Mouse (Mus musculus): ENCODE measurements around the gene Rps6ka3. TPM values are rescaled to one million over a fixed set of nuclear protein-coding genes. Genes with fewer than 3 reads are reported as not detected.

Gene Rps6ka3
- polyA plus RNA-seq (2015; fragmentation: Nextera tagmentation; extraction: Ambion mirVana): 4.7 and 4.9 TPM in 2 replicates

DNA sequence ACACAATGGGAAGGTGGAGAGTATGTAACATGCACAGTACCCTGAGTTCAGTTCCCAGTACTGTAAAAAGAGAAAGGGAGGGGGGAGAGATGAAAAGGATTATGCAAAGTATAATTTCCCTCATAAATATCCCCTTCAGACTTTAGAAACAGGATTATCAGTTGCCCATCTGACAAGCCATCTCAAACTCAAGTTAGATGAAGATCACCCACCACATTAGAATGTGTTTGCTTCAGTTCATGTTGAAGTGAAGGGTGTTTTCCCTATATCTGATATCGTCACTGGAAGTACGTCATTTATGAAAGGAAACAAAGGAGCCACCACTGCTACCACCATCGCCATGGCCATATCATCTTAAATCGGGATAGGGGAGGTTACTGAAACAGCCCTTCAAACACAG lies at the start of gene Rps6ka3:
TSS of gene Rps6ka3 (plus strand) at position 301 of the 400 bp plus-strand sequence.
- no peak for ATAC-seq (ENCODE audit: low FRiP score)
- Histone ChIP-seq H3K36me3 (no peaks in the 10 kb centered on the region), H3K4me3 (no peak within 1 kb of the TSS), H3K9me3 (no peaks in the 10 kb centered on the region), H3K4me2 (no peak within 1 kb of the TSS), H3K4me1 (replicated peaks) (no peaks in the 10 kb centered on the region), H3K27ac (no peak within 1 kb of the TSS), H3K9ac (no peak within 1 kb of the TSS), H3K27me3 (peaks cover 4% of the 10 kb centered on the region; the same call in 1 of the 2 replicates)
- WGBS: 88% methylated on average over 4 of the region's 4 CpGs

DNA sequence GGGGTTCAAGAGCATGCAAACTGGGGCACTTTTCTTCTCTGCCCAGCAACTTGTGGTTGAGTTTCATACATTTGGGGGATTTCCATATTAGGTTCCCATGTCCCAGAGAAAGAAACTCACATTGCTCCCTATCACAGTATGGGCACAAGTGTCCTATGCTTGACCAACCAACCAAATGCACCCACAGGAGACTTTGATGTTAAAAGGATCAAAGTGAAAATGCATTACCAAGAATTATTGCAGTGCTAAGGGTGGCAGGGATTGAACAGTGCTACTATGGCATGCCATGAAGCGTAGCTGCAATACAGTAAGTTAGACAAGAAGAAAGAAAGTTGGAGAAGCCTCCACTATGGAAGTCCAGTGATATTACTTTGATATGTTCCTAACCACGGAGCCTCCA lies 40.9 kb upstream of the Rps6ka3 start:
- Histone ChIP-seq H3K27ac (no peak overlapping the region), H3K27me3 (0 out of 2 replicates have a peak, but pooled peaks cover 4% of the 10 kb centered on the region), H3K9me3 (no peaks in the 10 kb centered on the region), H3K4me3 (no peak overlapping the region), H3K4me2 (no peak overlapping the region), H3K9ac (no peak overlapping the region), H3K4me1 (replicated peaks) (no peaks in the 10 kb centered on the region), H3K36me3 (no peaks in the 10 kb centered on the region)
- 87% methylated on average over 2 of the region's 2 CpGs for WGBS
- no peak for ATAC-seq (ENCODE audit: low FRiP score)

DNA sequence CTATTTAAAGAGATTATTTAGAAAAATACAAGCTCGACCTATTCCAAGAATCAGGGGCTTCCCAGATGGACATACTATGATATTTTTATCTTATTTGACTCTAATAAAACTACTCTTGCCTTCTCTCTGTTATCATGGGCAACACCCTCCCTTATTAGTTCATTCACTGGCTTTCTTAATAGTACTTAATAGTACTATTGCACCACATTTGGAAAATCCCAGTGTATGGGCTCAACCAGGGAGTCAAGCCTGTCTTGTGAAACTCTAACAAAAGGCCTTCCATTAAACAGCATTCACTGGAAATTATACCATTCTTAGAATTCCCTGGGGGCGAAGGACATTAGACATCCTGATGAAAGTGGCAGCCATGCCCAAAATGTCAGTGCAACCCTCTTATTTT lies 38.5 kb upstream of the Rps6ka3 start:
- H3K9me3 ChIP-seq: no peaks in the 10 kb centered on the region
- H3K27ac ChIP-seq: no peak overlapping the region
- H3K9ac ChIP-seq: no peak overlapping the region
- no peak overlapping the region for H3K4me2 ChIP-seq
- H3K27me3 ChIP-seq: 0 out of 2 replicates have a peak, but pooled peaks cover 4% of the 10 kb centered on the region
- no peaks in the 10 kb centered on the region for H3K4me1 ChIP-seq (replicated peaks)
- 83% methylated on average over 2 of the region's 2 CpGs for WGBS
- no peak overlapping the region for H3K4me3 ChIP-seq
- no peaks in the 10 kb centered on the region for H3K36me3 ChIP-seq
- ATAC-seq (ENCODE audit: low FRiP score): no peak

DNA sequence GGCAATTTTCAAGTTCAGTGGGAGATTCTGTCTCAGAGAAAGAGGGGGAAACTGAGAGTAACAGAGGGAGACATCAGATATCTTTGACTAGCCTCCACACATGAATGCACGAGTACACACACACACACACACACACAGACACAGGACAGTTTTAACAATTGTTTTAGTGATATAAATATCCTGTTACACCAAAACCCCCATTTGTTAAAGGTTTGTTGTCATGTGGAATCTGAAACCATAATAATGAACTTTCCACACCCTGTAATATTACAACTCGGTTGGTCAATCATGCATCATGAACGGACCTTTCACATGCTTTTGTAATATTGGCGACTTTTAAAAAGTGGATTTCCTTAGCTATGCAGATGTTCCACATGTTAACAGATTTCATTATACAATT lies 18.5 kb upstream of the Rps6ka3 start:
- Histone ChIP-seq H3K4me1 (replicated peaks) (no peaks in the 10 kb centered on the region), H3K36me3 (no peaks in the 10 kb centered on the region), H3K27me3 (0 out of 2 replicates have a peak, but pooled peaks cover 4% of the 10 kb centered on the region), H3K4me2 (no peak overlapping the region), H3K9ac (no peak overlapping the region), H3K4me3 (no peak overlapping the region), H3K27ac (no peak overlapping the region), H3K9me3 (no peaks in the 10 kb centered on the region)
- no peak for ATAC-seq (ENCODE audit: low FRiP score)
- WGBS: 86% methylated on average over 4 of the region's 4 CpGs

DNA sequence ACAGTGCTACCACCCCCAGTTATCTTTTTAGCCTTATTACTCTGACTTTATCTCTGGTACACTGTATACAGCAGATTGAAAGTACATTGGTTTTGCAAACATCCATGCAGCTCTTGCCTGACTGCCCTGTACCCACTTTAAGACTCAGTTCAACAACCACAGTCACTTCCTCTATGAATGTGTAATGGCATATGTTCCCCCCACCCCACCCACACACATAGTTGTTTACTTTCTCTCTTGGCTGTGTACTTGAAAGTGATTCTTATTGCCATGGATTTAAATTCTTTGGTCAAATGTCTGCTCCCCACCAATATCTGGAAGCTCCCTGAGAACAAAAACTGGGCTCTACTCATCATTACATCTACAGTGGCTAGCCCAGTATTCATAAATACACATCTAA lies 10.6 kb upstream of the Rps6ka3 start:
- no peaks in the 10 kb centered on the region for H3K4me1 ChIP-seq (replicated peaks)
- no peak overlapping the region for H3K9ac ChIP-seq
- ATAC-seq (ENCODE audit: low FRiP score): no peak
- H3K27ac ChIP-seq: no peak overlapping the region
- no peaks in the 10 kb centered on the region for H3K9me3 ChIP-seq
- H3K27me3 ChIP-seq: no peaks in the 10 kb centered on the region
- no peak overlapping the region for H3K4me3 ChIP-seq
- no peak overlapping the region for H3K4me2 ChIP-seq
- H3K36me3 ChIP-seq: no peaks in the 10 kb centered on the region

DNA sequence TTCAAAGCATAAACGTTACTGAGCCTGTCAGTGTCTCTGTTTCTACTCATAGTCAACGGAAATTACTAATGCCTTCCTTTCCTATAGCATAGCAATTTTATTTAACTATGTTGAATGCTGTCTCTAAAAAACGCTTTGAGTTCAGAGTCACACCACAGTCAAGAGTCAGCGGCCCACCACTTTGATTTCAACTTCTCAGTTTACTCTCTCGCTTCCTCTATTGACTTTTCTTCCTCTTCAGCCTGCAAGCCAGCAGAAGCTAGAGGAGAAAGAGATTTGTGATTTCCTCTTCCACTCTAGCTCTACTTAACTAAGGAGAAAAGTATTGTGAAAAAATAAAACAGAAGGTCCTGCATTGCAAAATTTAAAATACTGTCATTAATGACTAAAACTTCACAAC lies 10.0 kb upstream of the Rps6ka3 start:
- H3K27me3 ChIP-seq: no peaks in the 10 kb centered on the region
- no peak overlapping the region for H3K27ac ChIP-seq
- H3K4me3 ChIP-seq: no peak overlapping the region
- no peak overlapping the region for H3K9ac ChIP-seq
- no peaks in the 10 kb centered on the region for H3K36me3 ChIP-seq
- H3K9me3 ChIP-seq: no peaks in the 10 kb centered on the region
- H3K4me2 ChIP-seq: no peak overlapping the region
- 85% methylated on average over 5 of the region's 5 CpGs for WGBS
- ATAC-seq (ENCODE audit: low FRiP score): no peak
- no peaks in the 10 kb centered on the region for H3K4me1 ChIP-seq (replicated peaks)

DNA sequence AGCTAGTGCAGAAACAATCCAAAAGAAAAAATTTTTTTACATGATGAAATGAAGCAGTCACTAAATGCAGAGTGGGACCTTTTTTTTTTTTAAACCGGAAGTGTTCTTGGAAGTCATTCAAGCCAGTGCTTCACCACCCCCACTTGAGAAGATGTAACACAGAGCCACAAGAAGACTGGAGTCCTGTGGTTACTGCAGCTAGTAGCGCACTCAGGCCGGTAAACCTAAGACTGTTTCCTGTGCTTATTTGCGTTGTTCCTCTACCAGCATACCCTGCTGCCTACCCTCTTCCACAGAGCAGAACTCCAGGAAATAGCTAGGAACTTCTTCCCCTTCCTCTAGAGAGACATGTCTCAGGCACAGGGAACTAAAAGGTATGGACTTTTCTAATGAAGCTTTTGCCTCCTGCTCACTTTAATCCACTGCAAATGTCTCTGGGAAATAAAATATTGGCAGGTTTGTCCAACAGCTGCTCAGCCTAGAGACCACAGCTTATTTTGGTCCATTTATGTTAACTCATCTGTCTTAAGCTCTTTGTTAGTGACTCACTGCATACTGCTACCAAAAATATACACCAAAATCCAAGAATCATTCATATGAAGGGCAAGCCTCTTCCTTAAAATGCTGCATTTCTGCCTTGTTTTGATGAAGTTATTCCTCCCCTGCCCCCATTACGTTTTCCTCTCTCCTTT lies 931 bp downstream of the Rps6ka3 start:
- no peak overlapping the region for H3K27ac ChIP-seq
- H3K4me3 ChIP-seq: no peak overlapping the region
- no peaks in the 10 kb centered on the region for H3K9me3 ChIP-seq
- H3K27me3 ChIP-seq: peaks cover 6% of the 10 kb centered on the region; the same call in 1 of the 2 replicates
- H3K9ac ChIP-seq: no peak overlapping the region
- H3K4me2 ChIP-seq: no peak overlapping the region
- no peaks in the 10 kb centered on the region for H3K4me1 ChIP-seq (replicated peaks)
- no peak for ATAC-seq (ENCODE audit: low FRiP score)
- no peaks in the 10 kb centered on the region for H3K36me3 ChIP-seq
- 69% methylated on average over 5 of the region's 5 CpGs for WGBS

DNA sequence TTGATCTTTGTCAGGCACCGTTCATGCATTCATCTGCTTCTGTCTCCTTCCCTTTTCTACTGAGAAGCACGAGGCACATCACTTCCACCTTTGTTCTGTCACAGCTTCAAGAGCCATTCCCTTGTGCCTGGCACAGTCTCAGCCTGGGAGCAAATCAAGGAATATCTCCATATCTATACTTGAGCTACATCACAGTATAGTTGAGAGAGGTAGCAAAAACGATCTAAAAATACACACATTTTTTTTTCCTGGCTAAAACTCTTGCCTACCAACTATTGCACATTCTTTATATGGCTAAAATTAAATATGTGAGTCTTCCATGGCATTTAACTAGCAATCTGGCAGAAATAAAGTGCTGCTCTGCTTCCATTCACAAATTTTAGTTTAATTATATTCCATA lies 5.1 kb downstream of the Rps6ka3 start:
- H3K4me1 ChIP-seq (replicated peaks): no peaks in the 10 kb centered on the region
- H3K4me3 ChIP-seq: no peak overlapping the region
- no peaks in the 10 kb centered on the region for H3K36me3 ChIP-seq
- H3K9ac ChIP-seq: no peak overlapping the region
- WGBS: 37% methylated on average over 3 of the region's 3 CpGs
- ATAC-seq (ENCODE audit: low FRiP score): no peak
- H3K27ac ChIP-seq: no peak overlapping the region
- no peaks in the 10 kb centered on the region for H3K9me3 ChIP-seq
- H3K4me2 ChIP-seq: no peak overlapping the region
- peaks cover 9% of the 10 kb centered on the region; the same call in 1 of the 2 replicates for H3K27me3 ChIP-seq

DNA sequence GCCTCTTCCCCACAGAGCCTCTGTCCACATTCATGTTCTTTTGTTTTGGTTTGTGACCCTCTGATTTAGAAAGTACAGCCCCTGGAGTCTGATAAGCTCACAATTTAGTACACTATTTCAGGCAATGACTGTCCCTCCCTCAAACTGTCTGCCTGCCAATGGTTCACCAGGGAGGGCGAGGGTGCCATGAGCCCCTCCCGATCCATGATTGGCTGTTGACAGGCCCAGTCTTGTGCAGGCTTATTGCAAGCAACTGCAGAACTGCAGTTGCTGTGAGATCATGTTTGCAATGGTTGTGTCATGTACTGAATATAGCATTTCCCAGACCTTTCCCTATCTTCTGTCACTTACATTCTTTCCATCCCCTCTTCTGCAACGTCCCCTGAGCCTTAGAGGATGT lies 12.4 kb downstream of the Rps6ka3 start:
- WGBS: 65% methylated on average over 3 of the region's 3 CpGs
- no peak overlapping the region for H3K4me2 ChIP-seq

DNA sequence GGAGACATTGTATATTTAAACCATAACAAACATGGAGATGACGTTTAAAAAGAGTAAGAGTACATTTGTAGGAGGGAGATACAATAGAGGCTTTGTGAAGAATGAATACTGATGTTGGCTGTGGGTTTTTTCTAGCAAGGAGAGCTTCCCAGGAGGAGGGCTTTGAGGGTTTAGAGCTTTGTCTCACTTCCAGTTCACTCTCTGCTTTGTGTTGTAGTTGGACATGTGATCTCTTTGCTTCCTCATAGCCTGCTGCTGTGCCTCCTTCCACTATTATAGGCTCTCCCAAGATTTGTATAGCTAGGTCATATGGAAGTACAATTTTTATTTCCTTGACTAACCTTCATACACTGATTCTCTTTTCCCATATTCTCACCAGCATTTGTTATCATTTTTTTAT lies 27.2 kb downstream of the Rps6ka3 start:
- Histone ChIP-seq H3K27ac (no peak overlapping the region), H3K36me3 (no peaks in the 10 kb centered on the region), H3K4me1 (replicated peaks) (no peaks in the 10 kb centered on the region), H3K27me3 (no peaks in the 10 kb centered on the region), H3K9ac (no peak overlapping the region), H3K4me3 (no peak overlapping the region), H3K9me3 (no peaks in the 10 kb centered on the region), H3K4me2 (no peak overlapping the region)
- 9% methylated on average over 1 of the region's 1 CpGs for WGBS
- ATAC-seq (ENCODE audit: low FRiP score): no peak

More for the DNA sequence above, 12.4 kb downstream of the Rps6ka3 start:
- no peak for ATAC-seq (ENCODE audit: low FRiP score)
- no peak overlapping the region for H3K4me3 ChIP-seq
- H3K9ac ChIP-seq: no peak overlapping the region
- H3K27me3 ChIP-seq: peaks cover 3% of the 10 kb centered on the region; the same call in 1 of the 2 replicates
- H3K4me1 ChIP-seq (replicated peaks): no peaks in the 10 kb centered on the region
- no peak overlapping the region for H3K27ac ChIP-seq
- H3K9me3 ChIP-seq: no peaks in the 10 kb centered on the region
- H3K36me3 ChIP-seq: no peaks in the 10 kb centered on the region

DNA sequence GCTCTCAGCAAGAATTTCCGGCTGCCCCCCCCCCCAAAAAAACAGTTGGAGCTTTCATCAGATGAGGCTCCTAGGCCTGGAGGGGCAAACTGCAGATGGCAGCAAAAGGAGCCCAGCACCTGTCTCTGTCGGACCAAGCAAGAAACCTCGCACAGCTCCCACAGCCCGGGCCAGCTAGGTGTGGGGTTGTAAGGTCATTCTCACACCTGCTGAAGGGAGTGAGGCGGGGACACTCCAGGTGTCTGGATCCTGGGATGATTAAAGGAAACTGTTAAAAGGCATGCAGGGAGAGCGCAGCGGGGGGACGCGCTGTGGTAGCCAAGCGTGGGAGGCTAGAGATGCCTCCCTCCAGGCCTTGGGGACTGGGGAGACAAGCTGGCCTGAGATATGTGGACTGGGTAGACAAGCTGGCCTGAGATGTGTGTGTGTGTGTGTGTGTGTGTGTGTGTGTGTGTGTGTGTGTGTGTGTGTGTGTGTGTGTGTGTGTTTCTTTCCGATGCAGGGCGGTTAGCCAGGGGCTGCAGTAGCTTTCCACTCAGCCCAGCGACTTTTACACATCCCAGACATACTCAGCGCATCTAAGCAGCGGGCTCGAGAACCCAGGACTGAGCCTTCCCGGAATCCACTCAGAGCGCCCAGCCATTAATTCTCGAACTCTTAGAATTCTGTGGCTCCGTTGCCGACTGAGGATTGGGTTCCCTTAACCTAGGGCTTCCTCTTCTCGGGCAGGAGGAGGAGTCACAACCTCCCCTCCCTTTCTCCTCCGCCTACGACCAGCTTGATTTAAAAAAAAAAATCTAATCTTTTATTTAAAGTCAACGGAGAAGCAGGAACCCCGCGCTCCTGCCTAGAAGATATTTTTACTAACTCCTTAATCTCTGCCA lies 44.1 kb downstream of the Rps6ka3 start:
- H3K9ac ChIP-seq: no peak overlapping the region; the same call in 1 of the 2 replicates
- peak overlapping the region; percentile 61 for H3K4me3 ChIP-seq
- no peaks in the 10 kb centered on the region for H3K4me1 ChIP-seq (replicated peaks)
- H3K4me2 ChIP-seq: peak overlapping the region; percentile 55
- no peak overlapping the region for H3K27ac ChIP-seq
- no peak for ATAC-seq (ENCODE audit: low FRiP score)
- 18% methylated on average over 24 of the region's 27 CpGs for WGBS
- no peaks in the 10 kb centered on the region for H3K9me3 ChIP-seq
- H3K27me3 ChIP-seq: 0 out of 2 replicates have a peak, but pooled peaks cover 7% of the 10 kb centered on the region
- no peaks in the 10 kb centered on the region for H3K36me3 ChIP-seq

DNA sequence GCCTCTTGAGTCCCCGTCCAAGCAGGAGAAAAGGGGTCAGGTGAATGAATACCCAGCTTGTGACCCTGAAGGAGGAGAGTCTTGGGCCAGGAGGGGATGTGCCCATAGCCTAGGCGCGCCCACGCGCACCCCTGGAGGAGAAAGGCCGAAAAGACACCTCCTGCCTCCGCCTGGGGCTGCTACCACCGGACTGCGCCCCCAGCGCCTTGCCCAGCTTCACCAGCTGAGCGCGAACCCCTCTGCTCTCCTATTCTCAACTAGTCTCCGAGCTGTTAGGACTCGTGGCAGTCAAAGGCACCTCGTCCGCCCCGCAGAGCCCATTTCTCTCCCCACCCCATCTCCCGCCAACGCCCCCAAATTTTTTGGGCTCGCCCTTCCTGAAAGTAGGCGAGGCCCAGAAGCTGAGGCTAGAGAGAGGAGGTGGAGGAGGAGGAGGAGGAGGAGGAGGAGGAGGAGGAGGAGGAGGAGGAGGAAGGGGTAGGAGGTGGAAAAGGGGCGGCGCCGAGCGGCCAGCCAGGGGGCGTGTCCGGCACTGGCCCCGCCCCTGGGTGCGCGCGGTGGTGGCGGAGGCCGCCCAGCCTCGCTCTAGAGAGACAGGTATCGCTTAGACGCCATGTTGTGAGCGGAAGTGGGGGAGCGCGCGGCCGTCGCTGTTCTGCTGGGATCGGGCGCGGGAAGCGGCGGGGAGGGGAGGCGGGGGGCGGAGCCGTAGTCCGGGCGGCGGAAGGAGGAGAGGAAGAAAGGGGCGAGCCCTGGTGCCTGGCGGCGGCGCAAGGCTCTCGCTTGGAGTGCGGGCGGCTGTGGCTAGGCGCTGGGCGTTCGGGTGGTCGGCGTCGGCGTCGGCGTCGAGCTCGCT lies 45.2 kb downstream of the Rps6ka3 start:
- H3K4me3 ChIP-seq: peak overlapping the region; percentile 61
- peak overlapping the region; percentile 89 for H3K27ac ChIP-seq
- ATAC-seq (ENCODE audit: low FRiP score): peak; percentile 97
- peak overlapping the region; percentile 66 for H3K4me2 ChIP-seq
- H3K36me3 ChIP-seq: no peaks in the 10 kb centered on the region
- H3K9me3 ChIP-seq: no peaks in the 10 kb centered on the region
- 15% methylated on average over 47 of the region's 71 CpGs for WGBS
- peak overlapping the region; percentile 82 for H3K9ac ChIP-seq
- no peaks in the 10 kb centered on the region for H3K4me1 ChIP-seq (replicated peaks)
- H3K27me3 ChIP-seq: 0 out of 2 replicates have a peak, but pooled peaks cover 7% of the 10 kb centered on the region

Measured in hindbrain, embryonic 13.5 days (tissue).